Mouse (Mus musculus) CH12F3 (cell line): ENCODE results near the gene Gimap1.

ENCODE experiments used
- in situ Hi-C: fragments of 300-500 bp; cut with MboI; formaldehyde crosslinking; loops from 2 replicates; pipeline ENCODE4 v1.14.3; 2020; ENCODE audit warnings: low sequenced_read_pairs

The Gimap1 gene

GRCm38 (mm10) chr6:48787867-48788266, 49.0 kb downstream of the Gimap1 start:
- in situ Hi-C loops = no loop called here
